Mouse (Mus musculus) liver, embryonic 13.5 days (tissue): Measurements from ENCODE around the gene Nenf. TPM values are rescaled to one million over a fixed set of nuclear protein-coding genes. Genes with fewer than 3 reads are reported as not detected.

Source experiments
- ATAC-seq: fragments of 200-750 bp; cut with Nextera tagmentation; 2 replicates; pipeline ENCODE4 v1.8.0; 2017; ENCODE audit warnings: low read depth, mild to moderate bottlenecking, moderate number of reproducible peaks, moderate library complexity
- DNase-seq: peaks from one replicate; pipeline ENCODE4 v3.0.0; 2022
- H3K27ac ChIP-seq: fragments of 300-500 bp; sonication (generic); 2 replicates; pipeline ENCODE4 v1.5.1; 2015; ENCODE audit warnings: moderate library complexity, mild to moderate bottlenecking, inconsistent platforms
- H3K27me3 ChIP-seq: fragments of 300-500 bp; sonication (generic); 2 replicates; pipeline ENCODE4 v1.6.1; 2015; ENCODE audit warnings: mild to moderate bottlenecking, inconsistent platforms
- H3K36me3 ChIP-seq: fragments of 300-500 bp; sonication (generic); 2 replicates; pipeline ENCODE4 v1.6.1; 2015; ENCODE audit warnings: mild to moderate bottlenecking, inconsistent platforms
- H3K4me1 ChIP-seq: fragments of 300-500 bp; sonication (generic); replicated peaks from 2 replicates; pipeline ENCODE4 v1.6.1; 2015; ENCODE audit warnings: inconsistent platforms
- H3K4me2 ChIP-seq: fragments of 300-500 bp; sonication (generic); 2 replicates; pipeline ENCODE4 v1.6.1; 2015; ENCODE audit warnings: inconsistent platforms, mild to moderate bottlenecking, moderate library complexity
- H3K4me3 ChIP-seq: fragments of 300-500 bp; sonication (generic); replicated peaks from 2 replicates; pipeline ENCODE4 v1.5.1; 2015; ENCODE audit warnings: mild to moderate bottlenecking, inconsistent platforms
- H3K9ac ChIP-seq: fragments of 300-500 bp; sonication (generic); 2 replicates; pipeline ENCODE4 v1.6.1; 2015; ENCODE audit warnings: mild to moderate bottlenecking, inconsistent platforms
- H3K9me3 ChIP-seq: fragments of 300-500 bp; sonication (generic); replicated peaks from 2 replicates; pipeline ENCODE4 v1.6.1; 2016; ENCODE audit warnings: inconsistent platforms
- WGBS: fragments of 180-500 bp; shearing (Covaris S2); methylation state at CpG from one replicate; pipeline ENCODE4 v1.1.7; 2015; ENCODE audit not compliant: insufficient replicate concordance; 5-methylcytosine and 5-hydroxymethylcytosine counted together
- polyA plus RNA-seq: library from polyadenylated mRNA; unstranded; fragments of >200 nt; fragmentation: Nextera tagmentation; extraction: Ambion mirVana; gene quantifications from 2 replicates; pipeline ENCODE4 v1.2.1, GENCODE M21; 2015

Nenf gene
- polyA plus RNA-seq, 1 experiment from 2014 or later, result 29.9 TPM

DNA sequence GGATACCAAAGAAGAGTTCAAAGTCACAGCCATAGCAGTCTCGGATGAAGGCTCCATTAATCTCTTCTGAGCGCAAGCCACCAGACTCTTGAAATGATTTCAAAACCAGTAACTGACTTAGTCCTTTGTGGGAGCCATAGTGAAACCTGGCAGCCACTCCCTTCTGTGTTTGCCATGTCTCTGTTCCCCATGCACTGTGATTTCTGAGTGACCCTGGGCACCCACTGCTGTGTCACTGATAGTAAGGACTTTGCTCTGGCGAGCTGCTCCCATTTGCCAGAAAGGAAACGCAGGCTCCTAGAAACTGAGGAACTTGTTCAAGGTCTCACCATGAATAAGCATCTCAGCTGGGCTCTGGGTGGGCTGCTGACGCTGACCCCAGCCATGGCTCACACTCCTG, 54.5 kb downstream of the Nenf start:
- Histone ChIP-seq H3K36me3 (no peaks in the 10 kb centered on the region), H3K4me1 (peaks cover 5% of the 10 kb centered on the region; the same call in 1 of the 2 replicates), H3K4me3 (no peak overlapping the region), H3K9ac (no peak overlapping the region), H3K27ac (no peak overlapping the region), H3K4me2 (no peak overlapping the region), H3K9me3 (no peaks in the 10 kb centered on the region), H3K27me3 (peaks cover 40% of the 10 kb centered on the region)
- DNase-seq (no peak), ATAC-seq (no peak)
- WGBS, result 55% methylated on average over 5 of the region's 5 CpGs

DNA sequence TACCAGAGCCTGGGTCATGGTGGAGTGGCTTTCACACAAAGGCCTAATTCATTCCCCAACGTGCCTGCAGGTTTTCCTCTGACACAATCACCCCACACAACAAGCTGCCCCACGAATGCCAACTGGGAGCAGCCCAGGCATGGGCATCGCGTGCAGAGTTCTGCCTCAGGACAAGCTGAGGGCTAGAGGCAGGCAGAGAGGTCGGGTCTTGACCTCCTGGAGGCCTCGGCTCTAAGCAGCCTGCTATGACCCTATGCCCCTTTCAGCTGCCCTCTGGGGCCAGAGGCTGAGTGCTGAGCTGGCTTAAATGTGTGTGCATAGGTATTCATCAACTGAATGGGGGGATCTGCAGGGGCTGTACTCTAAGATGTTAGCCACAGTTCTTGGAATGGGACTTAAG, 56.1 kb downstream of the Nenf start:
- DNase-seq, result no peak
- peaks cover 18% of the 10 kb centered on the region for H3K4me1 ChIP-seq
- H3K9me3 ChIP-seq, result no peaks in the 10 kb centered on the region
- peaks cover 30% of the 10 kb centered on the region for H3K27me3 ChIP-seq
- H3K9ac ChIP-seq, result no peak overlapping the region
- ATAC-seq, result no peak
- H3K4me2 ChIP-seq, result no peak overlapping the region
- 45% methylated on average over 6 of the region's 6 CpGs for WGBS
- no peak overlapping the region for H3K27ac ChIP-seq
- H3K4me3 ChIP-seq, result no peak overlapping the region
- no peaks in the 10 kb centered on the region for H3K36me3 ChIP-seq

DNA sequence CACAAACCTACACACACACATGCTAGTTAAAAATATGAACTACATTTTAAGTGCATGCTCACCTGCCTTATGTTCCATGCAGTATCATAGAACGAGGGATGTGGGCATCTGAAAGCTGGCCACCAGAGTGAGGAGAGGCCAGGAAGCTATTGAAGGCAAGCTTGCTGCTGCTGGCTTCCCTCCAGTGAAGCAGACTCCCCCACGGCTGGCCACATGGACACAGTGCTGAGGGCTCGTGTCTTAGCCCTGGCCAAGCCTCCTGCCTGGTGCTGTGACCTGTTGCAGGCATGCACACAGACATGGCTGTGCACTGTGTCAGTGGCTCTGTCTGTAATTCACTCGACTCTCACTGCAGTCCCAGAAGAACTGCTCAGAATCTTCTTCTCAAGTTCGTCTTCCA, 58.3 kb downstream of the Nenf start:
- no peak overlapping the region for H3K4me3 ChIP-seq
- no peaks in the 10 kb centered on the region for H3K9me3 ChIP-seq
- DNase-seq (no peak), ATAC-seq (no peak)
- peaks cover 26% of the 10 kb centered on the region for H3K4me1 ChIP-seq
- no peaks in the 10 kb centered on the region for H3K36me3 ChIP-seq
- no peak overlapping the region for H3K4me2 ChIP-seq
- no peak overlapping the region for H3K9ac ChIP-seq
- peaks cover 30% of the 10 kb centered on the region for H3K27me3 ChIP-seq
- WGBS, result 28% methylated on average over 5 of the region's 5 CpGs
- no peak overlapping the region for H3K27ac ChIP-seq

DNA sequence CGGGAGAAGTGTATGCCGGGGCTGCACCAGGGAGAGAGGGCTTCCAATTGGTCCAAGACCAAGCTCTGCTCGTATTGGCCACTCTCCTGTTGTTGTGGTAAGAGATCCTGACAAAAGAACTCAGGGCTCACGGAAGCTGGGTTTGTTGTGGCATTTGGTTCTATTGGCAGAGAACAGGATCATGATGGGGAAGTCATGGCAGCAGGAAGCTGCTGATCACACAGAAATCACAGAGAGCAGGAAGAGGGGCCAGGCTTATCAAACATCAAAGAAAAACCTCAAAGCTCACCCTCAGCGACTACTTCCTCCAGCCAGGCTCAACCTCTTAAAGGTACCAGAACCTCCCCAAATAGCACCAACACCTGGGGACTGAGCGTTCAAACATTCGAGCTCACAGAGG, 58.9 kb downstream of the Nenf start:
- Histone ChIP-seq H3K4me2 (no peak overlapping the region), H3K4me1 (peaks cover 31% of the 10 kb centered on the region), H3K27me3 (peaks cover 30% of the 10 kb centered on the region), H3K36me3 (no peaks in the 10 kb centered on the region), H3K9me3 (no peaks in the 10 kb centered on the region), H3K4me3 (no peak overlapping the region), H3K27ac (no peak overlapping the region), H3K9ac (no peak overlapping the region)
- ATAC-seq, result no peak
- no peak for DNase-seq
- WGBS, result 6% methylated on average over 7 of the region's 7 CpGs

DNA sequence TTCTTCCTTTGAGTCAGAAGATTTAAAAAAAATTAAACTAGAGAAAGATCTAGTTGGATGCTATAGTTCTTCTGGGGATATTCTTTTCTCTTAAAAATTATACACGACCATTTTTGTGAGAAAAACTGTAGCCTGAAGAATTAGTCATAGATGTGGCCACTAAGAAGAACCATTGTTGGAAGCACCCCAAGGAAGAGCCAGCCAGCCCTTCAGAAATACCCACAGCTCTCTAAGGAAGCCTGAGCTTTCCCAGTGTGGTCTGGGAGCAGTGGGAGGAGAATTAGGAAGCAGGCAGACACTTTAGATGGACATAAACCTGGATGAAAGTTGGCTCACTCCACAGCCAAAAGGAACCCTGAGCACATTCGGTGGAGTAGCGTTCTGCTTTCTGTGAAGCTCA, 59.5 kb downstream of the Nenf start:
- ATAC-seq (no peak), DNase-seq (no peak)
- peaks cover 30% of the 10 kb centered on the region for H3K27me3 ChIP-seq
- 28% methylated on average over 3 of the region's 3 CpGs for WGBS
- H3K9me3 ChIP-seq, result no peaks in the 10 kb centered on the region
- no peak overlapping the region for H3K27ac ChIP-seq
- H3K9ac ChIP-seq, result no peak overlapping the region
- no peaks in the 10 kb centered on the region for H3K36me3 ChIP-seq
- H3K4me1 ChIP-seq, result peaks cover 31% of the 10 kb centered on the region
- H3K4me3 ChIP-seq, result no peak overlapping the region
- H3K4me2 ChIP-seq, result no peak overlapping the region

DNA sequence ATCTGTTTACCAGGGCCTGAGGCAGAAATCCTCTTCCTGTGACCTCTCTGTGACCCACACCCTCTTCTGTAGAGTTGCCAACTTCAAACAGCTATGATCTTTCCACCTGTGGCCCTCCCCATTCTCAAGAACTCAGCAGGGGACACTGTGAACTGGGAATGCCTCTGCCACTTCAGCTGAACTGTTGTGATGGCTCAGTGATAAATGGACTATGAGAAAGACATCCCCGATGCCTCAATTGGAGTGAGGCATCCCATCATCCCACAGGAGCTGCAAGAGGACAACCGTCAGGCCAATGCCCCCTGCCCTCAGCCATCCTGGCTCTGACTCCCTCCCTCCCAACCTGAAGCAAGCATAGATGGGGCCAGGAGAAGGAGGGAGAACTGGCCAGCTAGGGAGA, 60.0 kb downstream of the Nenf start:
- ATAC-seq (no peak), DNase-seq (no peak)
- Histone ChIP-seq H3K36me3 (no peaks in the 10 kb centered on the region), H3K4me3 (no peak overlapping the region), H3K4me2 (no peak overlapping the region), H3K4me1 (peaks cover 31% of the 10 kb centered on the region), H3K9me3 (no peaks in the 10 kb centered on the region), H3K27ac (no peak overlapping the region), H3K27me3 (peaks cover 26% of the 10 kb centered on the region), H3K9ac (no peak overlapping the region)
- 56% methylated on average over 2 of the region's 2 CpGs for WGBS

DNA sequence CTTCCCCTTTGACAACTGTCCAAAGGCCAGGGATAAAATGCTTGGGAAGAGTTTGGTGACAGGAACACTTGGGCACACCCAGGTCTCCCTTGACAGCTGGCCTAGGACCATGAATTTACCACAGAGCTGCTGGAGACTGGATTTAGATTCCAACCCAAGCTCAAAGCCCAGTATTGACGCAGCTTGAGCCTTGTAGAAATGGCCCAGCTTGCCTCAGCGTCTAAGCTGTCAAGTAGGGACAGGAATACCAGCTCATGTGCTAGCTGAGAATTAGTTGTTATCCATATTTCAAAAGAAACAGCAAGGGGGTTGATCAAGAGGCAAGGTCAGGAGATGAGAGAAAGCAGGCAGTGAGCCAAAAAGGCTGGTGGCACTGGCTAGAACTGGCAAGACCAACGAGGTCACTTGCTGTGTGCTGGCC, 60.6 kb downstream of the Nenf start:
- 50% methylated on average over 3 of the region's 3 CpGs for WGBS
- H3K4me3 ChIP-seq, result no peak overlapping the region
- no peak for DNase-seq

More for the DNA sequence above, 60.6 kb downstream of the Nenf start:
- Histone ChIP-seq H3K9ac (no peak overlapping the region), H3K4me2 (no peak overlapping the region), H3K27me3 (peaks cover 26% of the 10 kb centered on the region), H3K4me1 (peaks cover 31% of the 10 kb centered on the region), H3K36me3 (no peaks in the 10 kb centered on the region), H3K27ac (no peak overlapping the region), H3K9me3 (no peaks in the 10 kb centered on the region)
- no peak for ATAC-seq

Other genes with a start within 250 kb of the Nenf start
- gene Batf3, start 220.3 kb downstream of the Nenf start, polyA plus RNA-seq, result 2.6 and 3.1 TPM in 2 replicates
- not detected in 2 replicates for gene Fam71a, start 153.4 kb downstream of the Nenf start, polyA plus RNA-seq
- gene Atf3, start 100.2 kb downstream of the Nenf start, polyA plus RNA-seq, result 1.3 TPM in 2 replicates
- 6.8 and 10.1 TPM in 2 replicates for gene Tmem206, start 7.7 kb upstream of the Nenf start, polyA plus RNA-seq
- 13.6 and 15.6 TPM in 2 replicates for gene Ppp2r5a, start 85.1 kb upstream of the Nenf start, polyA plus RNA-seq